Mouse (Mus musculus): ENCODE data around the gene Kirrel3.

Kirrel3 gene

GRCm38 (mm10) chr9:34689375-34689774 is 203.7 kb downstream of the Kirrel3 start:
- no peak for DNase-seq (ENCODE audit: low spot score)

- no peak for DNase-seq (ENCODE audit: low spot score)
Measured at GRCm38 (mm10) chr9:34695646-34696045, 210.0 kb downstream of the Kirrel3 start.

- DNase-seq (ENCODE audit: low spot score): no peak
Measured at GRCm38 (mm10) chr9:34703547-34704300, 218.0 kb downstream of the Kirrel3 start.

GRCm38 (mm10) chr9:34704357-34704756 is 218.7 kb downstream of the Kirrel3 start:
- no peak for DNase-seq (ENCODE audit: low spot score)

- DNase-seq (ENCODE audit: low spot score): no peak
Measured at GRCm38 (mm10) chr9:34706350-34706873, 220.7 kb downstream of the Kirrel3 start.

GRCm38 (mm10) chr9:34708691-34709090 is 223.0 kb downstream of the Kirrel3 start:
- no peak for DNase-seq (ENCODE audit: low spot score)

GRCm38 (mm10) chr9:34711996-34712395 is 226.3 kb downstream of the Kirrel3 start:
- DNase-seq (ENCODE audit: low spot score): no peak

- DNase-seq (ENCODE audit: low spot score): no peak
Measured at GRCm38 (mm10) chr9:34712996-34713395, 227.3 kb downstream of the Kirrel3 start.

GRCm38 (mm10) chr9:34713462-34713926 is 227.8 kb downstream of the Kirrel3 start:
- no peak for DNase-seq (ENCODE audit: low spot score)

GRCm38 (mm10) chr9:34714996-34715619 is 229.4 kb downstream of the Kirrel3 start:
- DNase-seq (ENCODE audit: low spot score): no peak

GRCm38 (mm10) chr9:34716476-34716875 is 230.8 kb downstream of the Kirrel3 start:
- DNase-seq (ENCODE audit: low spot score): no peak

GRCm38 (mm10) chr9:34721478-34722197 is 235.9 kb downstream of the Kirrel3 start:
- DNase-seq (ENCODE audit: low spot score): no peak

GRCm38 (mm10) chr9:34722198-34722550 is 236.5 kb downstream of the Kirrel3 start:
- DNase-seq (ENCODE audit: low spot score): no peak

GRCm38 (mm10) chr9:34732507-34732906 is 246.8 kb downstream of the Kirrel3 start:
- no peak for DNase-seq (ENCODE audit: low spot score)

GRCm38 (mm10) chr9:34733579-34733978 is 247.9 kb downstream of the Kirrel3 start:
- DNase-seq (ENCODE audit: low spot score): no peak

- DNase-seq (ENCODE audit: low spot score): no peak
Measured at GRCm38 (mm10) chr9:34734991-34735390, 249.3 kb downstream of the Kirrel3 start.

GRCm38 (mm10) chr9:34739431-34739830 is 253.7 kb downstream of the Kirrel3 start:
- no peak for DNase-seq (ENCODE audit: low spot score)

- DNase-seq (ENCODE audit: low spot score): no peak
Measured at GRCm38 (mm10) chr9:34740814-34741213, 255.1 kb downstream of the Kirrel3 start.

- no peak for DNase-seq (ENCODE audit: low spot score)
Measured at GRCm38 (mm10) chr9:34748003-34748402, 262.3 kb downstream of the Kirrel3 start.

GRCm38 (mm10) chr9:34749161-34749560 is 263.5 kb downstream of the Kirrel3 start:
- DNase-seq (ENCODE audit: low spot score): no peak

GRCm38 (mm10) chr9:34749877-34750276 is 264.2 kb downstream of the Kirrel3 start:
- no peak for DNase-seq (ENCODE audit: low spot score)

- no peak for DNase-seq (ENCODE audit: low spot score)
Measured at GRCm38 (mm10) chr9:34750887-34751286, 265.2 kb downstream of the Kirrel3 start.

Measured in testis, postnatal 10 days (tissue).